Mouse (Mus musculus): ENCODE data around the gene Arhgap19.

DNA sequence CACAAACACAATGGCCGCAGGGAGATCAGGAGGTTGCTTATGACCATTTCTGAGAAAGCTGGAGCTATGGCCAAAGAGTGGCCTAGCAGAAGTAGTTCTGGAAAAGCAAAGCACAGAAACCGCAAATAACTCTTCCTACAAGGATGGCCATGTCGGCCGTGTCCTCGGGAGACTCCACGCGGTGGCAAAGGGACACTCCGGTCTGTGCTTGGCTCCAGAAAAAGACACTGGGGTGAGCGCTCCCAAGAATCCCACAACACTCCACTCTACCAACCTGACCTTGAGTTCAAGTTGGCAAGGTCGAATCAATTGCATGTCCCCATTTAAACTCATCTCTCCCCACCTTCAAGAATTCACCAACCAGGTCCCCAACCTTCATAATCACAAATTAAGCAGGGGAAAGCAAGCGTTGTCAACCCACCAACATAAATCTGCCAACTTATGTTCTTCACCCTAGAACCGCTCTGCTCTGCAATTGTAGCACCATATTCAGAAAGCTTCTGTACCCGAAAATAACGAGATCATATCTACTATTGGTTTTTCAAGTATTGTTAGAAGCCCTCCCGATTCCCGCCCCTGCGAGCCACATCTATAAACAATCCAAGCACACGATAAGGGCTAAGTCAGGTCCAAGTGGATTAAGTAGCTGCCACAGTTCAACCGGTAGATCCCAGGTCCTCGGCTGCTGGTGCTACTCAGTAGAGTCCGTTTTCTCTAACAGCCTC is 44.7 kb upstream of the Arhgap19 start:
- TF ChIP-seq CTCF (IDR thresholded peaks at IDR 0.05; ENCODE audit: low read depth, low read length) (no peak), EP300 (IDR thresholded peaks at IDR 0.05; ENCODE audit: insufficient read depth, low read depth, low read length) (no peak)
